Mouse (Mus musculus) cerebellum, adult 2 months (tissue): ENCODE results near the gene Fgfr2.
"Not testable (repeated sequence)": the region's sequence is repeated elsewhere in the genome, so short reads cannot be mapped to it uniquely, and the experiment has no call there.

Experiments used
- CTCF ChIP-seq: fragments of 200-500 bp; IDR thresholded peaks from 2 replicates; pipeline ENCODE4 v1.5.1; 2011; ENCODE audit warnings: low read depth, mild to moderate bottlenecking, control low read depth, low read length, moderate library complexity, borderline replicate concordance; ENCODE audit not compliant: insufficient read depth
- POLR2A ChIP-seq: fragments of 200-500 bp; IDR thresholded peaks from 2 replicates; pipeline ENCODE4 v1.6.1; 2011; ENCODE audit warnings: low read length, control low read depth, borderline replicate concordance; ENCODE audit not compliant: insufficient read depth

DNA sequence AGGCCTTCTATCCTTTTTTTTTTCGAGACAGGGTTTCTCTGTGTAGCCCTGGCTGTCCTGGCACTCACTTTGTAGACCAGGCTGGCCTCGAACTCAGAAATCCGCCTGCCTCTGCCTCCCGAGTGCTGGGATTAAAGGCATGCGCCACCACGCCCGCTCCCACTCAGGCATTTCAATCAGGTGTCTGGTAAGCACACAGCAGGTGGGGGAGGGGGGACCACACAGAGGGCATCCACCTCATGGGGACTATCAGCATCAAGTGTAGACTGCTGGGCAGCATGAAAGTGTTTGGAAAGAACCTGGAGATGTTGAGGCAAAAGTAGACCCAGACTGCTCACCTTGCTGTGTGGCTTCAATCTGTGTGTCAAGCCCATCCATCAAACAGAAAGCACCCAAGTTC is 27.5 kb downstream of the Fgfr2 start:
- not testable (repeated sequence) for TF ChIP-seq CTCF, POLR2A
